ENCODE assay signal across 23 mouse cellular contexts in genomic region chr17:45830324-45830723, GRCm38 (mm10).
DNase-seq lines count a peak whose midpoint lies in the region; ATAC-seq and TF ChIP-seq lines count a peak whose summit lies in the region.
"Had no signal": no experiment of that assay in that cellular context is flagged by ENCODE, and none has a peak within 500 bp of the region (broad histone marks: within the 10 kb centered on the region; RNA-seq: fewer than 3 reads in every experiment).

No protein-coding gene starts in this region.

- H3K79me2 ChIP-seq in liver, adult 2 months (ENCODE audit: control insufficient read depth, insufficient read depth, low read length), result no peaks in the 10 kb centered on the region

- no peak overlapping the region for H3K27ac ChIP-seq in forebrain, postnatal 0 days (ENCODE audit: low read depth, low read length)
- no peak overlapping the region for H3K27ac ChIP-seq in forebrain, embryonic 11.5 days (ENCODE audit: low read depth, low read length)
- H3K27ac ChIP-seq in liver, adult 2 months (replicated peaks; ENCODE audit: insufficient read depth, low read depth, low read length), result no peak overlapping the region
- H3K27ac ChIP-seq in ES-Bruce4 (ENCODE audit: insufficient read depth, low read length), result no peak overlapping the region
- H3K27ac ChIP-seq: forebrain, embryonic 15.5 days; hindbrain, embryonic 13.5 days; limb, embryonic 12.5 days; lung, embryonic 15.5 days; midbrain, embryonic 13.5 days; stomach, embryonic 15.5 days had no signal

- TF ChIP-seq POLR2A in liver, adult 2 months (IDR thresholded peaks at IDR 0.05; ENCODE audit: extremely low read depth, insufficient read depth, low read length), result no peak
- TF ChIP-seq POLR2A in ES-Bruce4 (IDR thresholded peaks at IDR 0.05; ENCODE audit: insufficient read depth, low read length), result no peak
- no peak for TF ChIP-seq POLR2A in brain, embryonic 14.5 days (IDR thresholded peaks at IDR 0.05; ENCODE audit: borderline replicate concordance, extremely low read depth, insufficient read depth, insufficient read length, poor library complexity, severe bottlenecking)

- TF ChIP-seq CTCF in forebrain, postnatal 0 days (IDR thresholded peaks at IDR 0.05; ENCODE audit: low read depth), result 0 out of 2 replicates have a peak, but pooled peaks have one; percentile 13
- peak; percentile 18; the same call in 1 of the 2 replicates for TF ChIP-seq CTCF in liver, adult 2 months (IDR thresholded peaks at IDR 0.05; ENCODE audit: low read depth, low read length)
- TF ChIP-seq CTCF in ES-Bruce4 (IDR thresholded peaks at IDR 0.05; ENCODE audit: low read depth, low read length), result peak; percentile 39
- TF ChIP-seq CTCF in brain, embryonic 14.5 days (IDR thresholded peaks at IDR 0.05; ENCODE audit: borderline replicate concordance, extremely low read depth, insufficient read depth, insufficient read length), result peak; percentile 15; the same call in 1 of the 2 replicates

- no peaks in the 10 kb centered on the region for H3K36me3 ChIP-seq in forebrain, postnatal 0 days (ENCODE audit: insufficient read depth)
- no peaks in the 10 kb centered on the region for H3K36me3 ChIP-seq in forebrain, embryonic 11.5 days (ENCODE audit: control insufficient read depth, insufficient read depth, low read length)
- H3K36me3 ChIP-seq in liver, adult 2 months (ENCODE audit: control insufficient read depth, insufficient read depth, low read length), result no peaks in the 10 kb centered on the region
- H3K36me3 ChIP-seq in ES-Bruce4 (ENCODE audit: control insufficient read depth, insufficient read depth, low read length, poor library complexity, severe bottlenecking), result no peaks in the 10 kb centered on the region
- H3K36me3 ChIP-seq: forebrain, embryonic 15.5 days; hindbrain, embryonic 13.5 days; limb, embryonic 12.5 days; lung, embryonic 15.5 days; midbrain, embryonic 13.5 days; stomach, embryonic 15.5 days had no signal

- no peak for DNase-seq in forebrain, postnatal 0 days
- DNase-seq in forebrain, embryonic 11.5 days (ENCODE audit: low spot score), result no peak
- no peak for DNase-seq in liver, adult 2 months (ENCODE audit: extremely low read depth, low read depth, low spot score)
- DNase-seq in liver, result no peak
- no peak for DNase-seq in brain, embryonic 14.5 days (ENCODE audit: low read depth)
- DNase-seq in frontal cortex, postnatal 25 days (ENCODE audit: low spot score in 2 of 2), result no peak
- DNase-seq in right cerebral cortex, postnatal 10 days (ENCODE audit: low spot score in 2 of 2), result no peak
- DNase-seq: cerebellum, adult 11 months; cerebellum, postnatal 36 days; heart, adult 18-20 months; heart, postnatal 10 days; kidney, adult 11 months; kidney, postnatal 10 days; thymus, postnatal 14 days had no signal

- H3K4me2 ChIP-seq in forebrain, postnatal 0 days (ENCODE audit: low read depth), result no peak overlapping the region
- H3K4me2 ChIP-seq in forebrain, embryonic 11.5 days (ENCODE audit: low read depth, low read length, severe bottlenecking), result no peak overlapping the region
- H3K4me2 ChIP-seq: forebrain, embryonic 15.5 days; hindbrain, embryonic 13.5 days; limb, embryonic 12.5 days; lung, embryonic 15.5 days; midbrain, embryonic 13.5 days; stomach, embryonic 15.5 days had no signal

- H3K9me3 ChIP-seq in forebrain, postnatal 0 days (ENCODE audit: low read length), result 0 out of 2 replicates have a peak, but pooled peaks cover 7% of the 10 kb centered on the region
- peaks cover 3% of the 10 kb centered on the region; the same call in 1 of the 2 replicates for H3K9me3 ChIP-seq in forebrain, embryonic 11.5 days (ENCODE audit: control insufficient read depth, low read length)
- no peaks in the 10 kb centered on the region for H3K9me3 ChIP-seq in ES-Bruce4 (replicated peaks; ENCODE audit: control insufficient read depth, insufficient read depth, low read length, poor library complexity, severe bottlenecking)
- H3K9me3 ChIP-seq: lung, embryonic 15.5 days; midbrain, embryonic 13.5 days had no signal

- H3K4me1 ChIP-seq in forebrain, postnatal 0 days (ENCODE audit: insufficient read depth), result no peaks in the 10 kb centered on the region
- peaks cover 1% of the 10 kb centered on the region; the same call in 1 of the 2 replicates for H3K4me1 ChIP-seq in forebrain, embryonic 11.5 days (replicated peaks; ENCODE audit: control insufficient read depth, insufficient read depth, low read length)
- peaks cover 2% of the 10 kb centered on the region for H3K4me1 ChIP-seq in liver, adult 2 months (ENCODE audit: control insufficient read depth, insufficient read depth, low read length)
- H3K4me1 ChIP-seq in ES-Bruce4 (ENCODE audit: control insufficient read depth, insufficient read depth, low read length), result peaks cover 3% of the 10 kb centered on the region

- ATAC-seq in forebrain, postnatal 0 days, result no peak
- no peak for ATAC-seq in forebrain, embryonic 11.5 days (replicated peaks; ENCODE audit: low FRiP score)
- ATAC-seq: forebrain, embryonic 15.5 days; midbrain, embryonic 13.5 days; Patski had no signal

- no peak overlapping the region for H3K4me3 ChIP-seq in forebrain, postnatal 0 days (ENCODE audit: low read depth, low read length)
- H3K4me3 ChIP-seq in forebrain, embryonic 11.5 days (ENCODE audit: low read depth, low read length), result no peak overlapping the region
- no peak overlapping the region for H3K4me3 ChIP-seq in liver, adult 2 months (ENCODE audit: insufficient read depth, low read depth, low read length)
- H3K4me3 ChIP-seq in ES-Bruce4 (ENCODE audit: low read depth, low read length), result no peak overlapping the region
- H3K4me3 ChIP-seq: erythroblast, embryonic 14.5 days; forebrain, embryonic 15.5 days; hindbrain, embryonic 13.5 days; limb, embryonic 12.5 days; lung, embryonic 15.5 days; midbrain, embryonic 13.5 days; stomach, embryonic 15.5 days had no signal

- no peak overlapping the region for H3K9ac ChIP-seq in forebrain, postnatal 0 days
- no peak overlapping the region for H3K9ac ChIP-seq in forebrain, embryonic 11.5 days (ENCODE audit: low read length)
- H3K9ac ChIP-seq in liver, adult 2 months (ENCODE audit: low read depth, low read length), result no peak overlapping the region
- no peak overlapping the region for H3K9ac ChIP-seq in ES-Bruce4 (ENCODE audit: low read depth, poor library complexity, severe bottlenecking)
- H3K9ac ChIP-seq: forebrain, embryonic 15.5 days; hindbrain, embryonic 13.5 days; limb, embryonic 12.5 days; lung, embryonic 15.5 days; midbrain, embryonic 13.5 days; stomach, embryonic 15.5 days had no signal

- WGBS in forebrain, postnatal 0 days, result 88% methylated on average over 5 of the region's 5 CpGs
- WGBS in forebrain, embryonic 11.5 days, result 83% methylated on average over 5 of the region's 5 CpGs
- 81% methylated on average over 5 of the region's 5 CpGs for WGBS in liver, adult 2 months

- no peaks in the 10 kb centered on the region for H3K27me3 ChIP-seq in forebrain, postnatal 0 days (ENCODE audit: insufficient read depth, low read length)
- H3K27me3 ChIP-seq in forebrain, embryonic 11.5 days (ENCODE audit: control insufficient read depth, insufficient read depth, low read length), result no peaks in the 10 kb centered on the region
- no peaks in the 10 kb centered on the region for H3K27me3 ChIP-seq in liver, adult 2 months (ENCODE audit: control insufficient read depth, insufficient read depth, low read length)
- no peaks in the 10 kb centered on the region for H3K27me3 ChIP-seq in ES-Bruce4 (ENCODE audit: control insufficient read depth, insufficient read depth, low read length, poor library complexity, severe bottlenecking)
- H3K27me3 ChIP-seq: forebrain, embryonic 15.5 days; hindbrain, embryonic 13.5 days; limb, embryonic 12.5 days; lung, embryonic 15.5 days; midbrain, embryonic 13.5 days; Patski; stomach, embryonic 15.5 days had no signal

- no peak for TF ChIP-seq EP300 in ES-Bruce4 (IDR thresholded peaks at IDR 0.05; ENCODE audit: insufficient read depth, low read depth, low read length)
